Mouse (Mus musculus) ES-Bruce4 (cell line): ENCODE measurements around the gene Rps26.

Experiments
- CTCF ChIP-seq: IDR thresholded peaks from one replicate; pipeline ENCODE4 v1.8.1; 2011; ENCODE audit warnings: low read depth, low read length
- POLR2A ChIP-seq: IDR thresholded peaks from one replicate; pipeline ENCODE4 v1.8.1; 2011; ENCODE audit warnings: low read length; ENCODE audit not compliant: insufficient read depth

- no peak for TF ChIP-seq CTCF
- no peak for TF ChIP-seq POLR2A
These were observed 37.1 kb upstream of the Rps26 start for GRCm38 (mm10) chr10:128663441-128664220.
